17 mouse cellular contexts compared by ENCODE assay signal in genomic region chr16:35018470-35018974, GRCm38 (mm10).
"Had no signal": no experiment of that assay in that cellular context is flagged by ENCODE, and none has a peak within 500 bp of the region (broad histone marks: within the 10 kb centered on the region; RNA-seq: fewer than 3 reads in every experiment).

No protein-coding gene starts in this region.

- ATAC-seq: liver, embryonic 12.5 days; liver, postnatal 0 days; lung, postnatal 0 days; midbrain, embryonic 13.5 days; midbrain, embryonic 15.5 days; midbrain, embryonic 16.5 days had no signal

- DNase-seq: left cerebral cortex, postnatal 4 days; liver; liver, embryonic 13.5 days; liver, postnatal 0 days; lung, adult 18-20 months; lung, adult 2 months; lung, embryonic 14.5 days; lung, postnatal 10 days; lung, postnatal 14 days; lung, postnatal 36 days; lung, postnatal 4 days; midbrain, embryonic 14.5 days had no signal
